Mouse (Mus musculus): Measurements from ENCODE around the gene Olfr814. TPM values are rescaled to one million over a fixed set of nuclear protein-coding genes. Genes with fewer than 3 reads are reported as not detected.
A peak's percentile ranks its signal among the peaks of the same experiment; 100 is the strongest.
"Not testable (repeated sequence)": the region's sequence is repeated elsewhere in the genome, so short reads cannot be mapped to it uniquely, and the experiment has no call there.

Olfr814 gene
- not detected in 2 replicates for polyA plus RNA-seq (2016; fragmentation: Nextera tagmentation; extraction: Ambion mirVana)

GRCm38 (mm10) chr10:129879751-129880150, at the start of gene Olfr814:
Gene Olfr814 (minus strand): TSS chr10:129879851.
- not testable (repeated sequence) for H3K4me1 ChIP-seq; H3K36me3 ChIP-seq (replicated peaks); ATAC-seq (ENCODE audit: low FRiP score); H3K27ac ChIP-seq; H3K27me3 ChIP-seq; H3K4me3 ChIP-seq (replicated peaks); H3K9ac ChIP-seq; H3K4me2 ChIP-seq; H3K9me3 ChIP-seq
- 70% methylated on average over 1 of the region's 1 CpGs for WGBS

GRCm38 (mm10) chr10:129915497-129915896, 35.8 kb upstream of the Olfr814 start, which contains the start of gene Olfr816:
Gene Olfr816 (minus strand): TSS chr10:129915597.
- H3K4me1 ChIP-seq = no peaks in the 10 kb centered on the region
- no peak within 1 kb of the TSS for H3K4me3 ChIP-seq (replicated peaks)
- no peak within 1 kb of the TSS for H3K4me2 ChIP-seq
- H3K36me3 ChIP-seq (replicated peaks) = no peaks in the 10 kb centered on the region
- no peaks in the 10 kb centered on the region for H3K27me3 ChIP-seq
- no peak within 1 kb of the TSS for H3K27ac ChIP-seq
- no peak within 1 kb of the TSS for H3K9ac ChIP-seq
- H3K9me3 ChIP-seq = no peaks in the 10 kb centered on the region
- no peak for ATAC-seq (ENCODE audit: low FRiP score)
- WGBS = 64% methylated on average over 1 of the region's 1 CpGs

- H3K36me3 ChIP-seq (replicated peaks); H3K4me2 ChIP-seq; H3K4me3 ChIP-seq (replicated peaks); H3K27me3 ChIP-seq; ATAC-seq (ENCODE audit: low FRiP score); H3K27ac ChIP-seq; H3K9me3 ChIP-seq; H3K9ac ChIP-seq; H3K4me1 ChIP-seq: not testable (repeated sequence)
- 61% methylated on average over 1 of the region's 1 CpGs for WGBS
Observed at GRCm38 (mm10) chr10:129905767-129906166, 26.1 kb upstream of the Olfr814 start, which contains the start of gene Olfr815. Gene Olfr815 (minus strand): TSS chr10:129905867.

- no peaks in the 10 kb centered on the region for H3K36me3 ChIP-seq (replicated peaks)
- no peak overlapping the region for H3K4me2 ChIP-seq
- no peak for ATAC-seq (ENCODE audit: low FRiP score)
- no peaks in the 10 kb centered on the region for H3K4me1 ChIP-seq
- H3K27me3 ChIP-seq = no peaks in the 10 kb centered on the region
- H3K9ac ChIP-seq = no peak overlapping the region
- H3K4me3 ChIP-seq (replicated peaks) = no peak overlapping the region
- WGBS = 90% methylated on average over 7 of the region's 7 CpGs
- no peaks in the 10 kb centered on the region for H3K9me3 ChIP-seq
- no peak overlapping the region for H3K27ac ChIP-seq
Observed at GRCm38 (mm10) chr10:129885934-129886333, 6.3 kb upstream of the Olfr814 start.

GRCm38 (mm10) chr10:129885496-129885895, 5.8 kb upstream of the Olfr814 start:
- not testable (repeated sequence) for H3K4me2 ChIP-seq; H3K27ac ChIP-seq; ATAC-seq (ENCODE audit: low FRiP score); H3K9ac ChIP-seq; H3K9me3 ChIP-seq; H3K4me3 ChIP-seq (replicated peaks); H3K4me1 ChIP-seq; H3K27me3 ChIP-seq; H3K36me3 ChIP-seq (replicated peaks)
- 82% methylated on average over 6 of the region's 6 CpGs for WGBS

GRCm38 (mm10) chr10:129855067-129855466, 24.6 kb downstream of the Olfr814 start, which contains the start of gene Olfr813:
Gene Olfr813 (plus strand): TSS chr10:129855367.
- Histone ChIP-seq H3K9ac (no peak within 1 kb of the TSS), H3K4me2 (no peak within 1 kb of the TSS), H3K9me3 (no peaks in the 10 kb centered on the region), H3K27ac (no peak within 1 kb of the TSS), H3K4me1 (no peaks in the 10 kb centered on the region), H3K27me3 (no peaks in the 10 kb centered on the region), H3K4me3 (replicated peaks) (no peak within 1 kb of the TSS), H3K36me3 (replicated peaks) (no peaks in the 10 kb centered on the region)
- no peak for ATAC-seq (ENCODE audit: low FRiP score)

- H3K27me3 ChIP-seq = no peaks in the 10 kb centered on the region
- no peak overlapping the region for H3K27ac ChIP-seq
- H3K4me3 ChIP-seq (replicated peaks) = no peak overlapping the region
- no peak overlapping the region for H3K4me2 ChIP-seq
- no peaks in the 10 kb centered on the region for H3K36me3 ChIP-seq (replicated peaks)
- H3K9me3 ChIP-seq = no peaks in the 10 kb centered on the region
- 0 out of 2 replicates have a peak, but pooled peaks have one; percentile 41 for ATAC-seq (ENCODE audit: low FRiP score)
- WGBS = 28% methylated on average over 1 of the region's 1 CpGs
- no peak overlapping the region for H3K9ac ChIP-seq
- no peaks in the 10 kb centered on the region for H3K4me1 ChIP-seq
Observed at GRCm38 (mm10) chr10:129847343-129847742, 32.3 kb downstream of the Olfr814 start.

GRCm38 (mm10) chr10:129845994-129846393, 33.7 kb downstream of the Olfr814 start, which contains the start of gene Olfr812:
Gene Olfr812 (minus strand): TSS chr10:129846094.
- Histone ChIP-seq H3K9ac (no peak within 1 kb of the TSS), H3K36me3 (replicated peaks) (no peaks in the 10 kb centered on the region), H3K4me2 (no peak within 1 kb of the TSS), H3K4me1 (no peaks in the 10 kb centered on the region), H3K27ac (no peak within 1 kb of the TSS), H3K27me3 (no peaks in the 10 kb centered on the region), H3K9me3 (no peaks in the 10 kb centered on the region), H3K4me3 (replicated peaks) (no peak within 1 kb of the TSS)
- ATAC-seq (ENCODE audit: low FRiP score) = no peak
- 80% methylated on average over 1 of the region's 1 CpGs for WGBS

Other genes with a start within 250 kb of the Olfr814 start
- not detected in 2 replicates for gene Olfr799, start 242.4 kb downstream of the Olfr814 start, polyA plus RNA-seq (2016; fragmentation: Nextera tagmentation; extraction: Ambion mirVana)
- not detected in 2 replicates for gene Olfr800, start 222.2 kb downstream of the Olfr814 start, polyA plus RNA-seq (2016; fragmentation: Nextera tagmentation; extraction: Ambion mirVana)
- gene Olfr801, start 206.0 kb downstream of the Olfr814 start, polyA plus RNA-seq (2016; fragmentation: Nextera tagmentation; extraction: Ambion mirVana) = not detected in 2 replicates
- 0.04 TPM in 1 of 2 replicates, not detected in the other for gene Olfr802, start 191.7 kb downstream of the Olfr814 start, polyA plus RNA-seq (2016; fragmentation: Nextera tagmentation; extraction: Ambion mirVana)
- gene Olfr803, start 185.6 kb downstream of the Olfr814 start, polyA plus RNA-seq (2016; fragmentation: Nextera tagmentation; extraction: Ambion mirVana) = not detected in 2 replicates
- not detected in 2 replicates for gene Olfr804, start 176.6 kb downstream of the Olfr814 start, polyA plus RNA-seq (2016; fragmentation: Nextera tagmentation; extraction: Ambion mirVana)
- not detected in 2 replicates for gene Olfr805, start 150.5 kb downstream of the Olfr814 start, polyA plus RNA-seq (2016; fragmentation: Nextera tagmentation; extraction: Ambion mirVana)
- gene Olfr806, start 137.9 kb downstream of the Olfr814 start, polyA plus RNA-seq (2016; fragmentation: Nextera tagmentation; extraction: Ambion mirVana) = not detected in 2 replicates
- gene Olfr807, start 122.1 kb downstream of the Olfr814 start, polyA plus RNA-seq (2016; fragmentation: Nextera tagmentation; extraction: Ambion mirVana) = not detected in 2 replicates
- 0.06 TPM in 1 of 2 replicates, not detected in the other for gene Olfr808, start 114.4 kb downstream of the Olfr814 start, polyA plus RNA-seq (2016; fragmentation: Nextera tagmentation; extraction: Ambion mirVana)
- gene Olfr809, start 105.2 kb downstream of the Olfr814 start, polyA plus RNA-seq (2016; fragmentation: Nextera tagmentation; extraction: Ambion mirVana) = not detected in 2 replicates
- gene Olfr810, start 84.9 kb downstream of the Olfr814 start, polyA plus RNA-seq (2016; fragmentation: Nextera tagmentation; extraction: Ambion mirVana) = not detected in 2 replicates
- gene Olfr811, start 75.5 kb downstream of the Olfr814 start, polyA plus RNA-seq (2016; fragmentation: Nextera tagmentation; extraction: Ambion mirVana) = not detected in 2 replicates
- gene Olfr812, start 33.8 kb downstream of the Olfr814 start, polyA plus RNA-seq (2016; fragmentation: Nextera tagmentation; extraction: Ambion mirVana) = not detected in 2 replicates
- not detected in 2 replicates for gene Olfr813, start 24.5 kb downstream of the Olfr814 start, polyA plus RNA-seq (2016; fragmentation: Nextera tagmentation; extraction: Ambion mirVana)
- gene Olfr815, start 26.0 kb upstream of the Olfr814 start, polyA plus RNA-seq (2016; fragmentation: Nextera tagmentation; extraction: Ambion mirVana) = not detected in 2 replicates
- not detected in 2 replicates for gene Olfr816, start 35.7 kb upstream of the Olfr814 start, polyA plus RNA-seq (2016; fragmentation: Nextera tagmentation; extraction: Ambion mirVana)
- not detected in 2 replicates for gene Olfr818, start 69.2 kb upstream of the Olfr814 start, polyA plus RNA-seq (2016; fragmentation: Nextera tagmentation; extraction: Ambion mirVana)
- gene Olfr819, start 87.4 kb upstream of the Olfr814 start, polyA plus RNA-seq (2016; fragmentation: Nextera tagmentation; extraction: Ambion mirVana) = not detected in 2 replicates
- not detected in 2 replicates for gene Olfr247, start 96.3 kb upstream of the Olfr814 start, polyA plus RNA-seq (2016; fragmentation: Nextera tagmentation; extraction: Ambion mirVana)
- not detected in 2 replicates for gene Gm10310, start 105.2 kb upstream of the Olfr814 start, polyA plus RNA-seq (2016; fragmentation: Nextera tagmentation; extraction: Ambion mirVana)
- gene Olfr820, start 132.8 kb upstream of the Olfr814 start, polyA plus RNA-seq (2016; fragmentation: Nextera tagmentation; extraction: Ambion mirVana) = not detected in 2 replicates
- gene Olfr821, start 150.5 kb upstream of the Olfr814 start, polyA plus RNA-seq (2016; fragmentation: Nextera tagmentation; extraction: Ambion mirVana) = not detected in 2 replicates
- not detected in 2 replicates for gene Olfr822, start 191.4 kb upstream of the Olfr814 start, polyA plus RNA-seq (2016; fragmentation: Nextera tagmentation; extraction: Ambion mirVana)
- not detected in 2 replicates for gene Olfr823, start 235.5 kb upstream of the Olfr814 start, polyA plus RNA-seq (2016; fragmentation: Nextera tagmentation; extraction: Ambion mirVana)